Mouse (Mus musculus) heart, embryonic 16.5 days (tissue): ENCODE data around the gene Iqsec3. TPM values are rescaled to one million over a fixed set of nuclear protein-coding genes. Genes with fewer than 3 reads are reported as not detected.

Source experiments
- ATAC-seq: fragments of 200-750 bp; cut with Nextera tagmentation; replicated peaks from 2 replicates; pipeline ENCODE4 v1.8.0; 2017; ENCODE audit warnings: moderate number of reproducible peaks; ENCODE audit not compliant: insufficient read depth, low FRiP score; ENCODE audit errors: extremely low read depth
- H3K27ac ChIP-seq: fragments of 300-500 bp; sonication (generic); 2 replicates; pipeline ENCODE4 v1.5.1; 2014; ENCODE audit warnings: mild to moderate bottlenecking, low read length, control low read depth, moderate library complexity
- H3K27me3 ChIP-seq: fragments of 300-500 bp; sonication (generic); 2 replicates; pipeline ENCODE4 v1.6.1; 2014; ENCODE audit warnings: low read length, mixed read lengths; ENCODE audit not compliant: control insufficient read depth, insufficient read depth
- H3K36me3 ChIP-seq: fragments of 300-500 bp; sonication (generic); 2 replicates; pipeline ENCODE4 v1.6.1; 2014; ENCODE audit not compliant: control insufficient read depth, insufficient read depth
- H3K4me1 ChIP-seq: fragments of 300-500 bp; sonication (generic); 2 replicates; pipeline ENCODE4 v1.6.1; 2014; ENCODE audit warnings: low read length, mixed read lengths; ENCODE audit not compliant: control insufficient read depth, insufficient read depth
- H3K4me2 ChIP-seq: fragments of 300-500 bp; sonication (generic); 2 replicates; pipeline ENCODE4 v1.6.1; 2014; ENCODE audit warnings: low read depth, mild to moderate bottlenecking, control low read depth, low read length
- H3K4me3 ChIP-seq: fragments of 300-500 bp; sonication (generic); 2 replicates; pipeline ENCODE4 v1.5.1; 2014; ENCODE audit warnings: mild to moderate bottlenecking, control low read depth, low read length
- H3K9ac ChIP-seq: fragments of 300-500 bp; sonication (generic); 2 replicates; pipeline ENCODE4 v1.6.1; 2014; ENCODE audit warnings: low read length, control low read depth
- H3K9me3 ChIP-seq: fragments of 300-500 bp; sonication (generic); replicated peaks from 2 replicates; pipeline ENCODE4 v1.6.1; 2016; ENCODE audit warnings: low read length; ENCODE audit not compliant: control insufficient read depth
- WGBS: fragments of 180-500 bp; shearing (Covaris S2); extraction: QIAGEN DNeasy Blood & Tissue Kit; methylation state at CpG from one replicate; pipeline ENCODE4 v1.1.7; 2014; 5-methylcytosine and 5-hydroxymethylcytosine counted together
- polyA plus RNA-seq: library from polyadenylated mRNA; unstranded; fragments of >200 nt; fragmentation: Nextera tagmentation; extraction: Ambion mirVana; gene quantifications from 2 replicates; pipeline ENCODE4 v1.2.1, GENCODE M21; 2015

The Iqsec3 gene
- polyA plus RNA-seq, 1 experiment from 2014 or later: not detected

DNA sequence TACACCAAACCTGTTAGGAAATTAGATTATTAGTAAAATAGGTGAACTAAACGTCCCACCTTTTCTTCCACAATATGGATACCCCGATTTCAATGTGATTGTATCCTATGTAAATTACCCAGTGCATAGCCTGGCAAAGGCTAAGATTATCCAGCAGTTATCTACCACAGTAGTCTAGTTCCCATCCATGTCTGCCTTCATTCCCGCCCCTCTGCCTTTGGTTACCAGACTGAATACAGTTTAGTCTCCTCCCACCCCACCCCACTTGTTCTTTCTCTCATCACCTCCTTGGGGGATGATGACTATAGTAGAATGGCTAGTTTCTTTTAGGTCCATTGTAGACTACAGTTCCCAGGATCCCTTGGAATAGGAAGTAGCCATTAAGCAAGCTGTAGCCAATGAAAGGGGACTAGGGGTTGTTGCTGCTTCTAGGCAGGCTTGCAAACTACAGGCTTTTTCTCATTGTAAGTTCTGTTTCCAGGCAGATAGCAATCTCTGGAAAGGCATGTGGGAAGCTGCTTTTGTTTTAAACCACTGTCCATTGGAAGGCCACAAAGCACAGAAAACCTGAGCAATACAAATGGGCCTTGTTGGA lies 27.7 kb upstream of the Iqsec3 start:
- Histone ChIP-seq H3K9ac (no peak overlapping the region), H3K27ac (no peak overlapping the region), H3K9me3 (no peaks in the 10 kb centered on the region), H3K36me3 (no peaks in the 10 kb centered on the region), H3K4me1 (no peaks in the 10 kb centered on the region), H3K27me3 (no peaks in the 10 kb centered on the region), H3K4me2 (no peak overlapping the region), H3K4me3 (no peak overlapping the region)
- 56% methylated on average over 3 of the region's 3 CpGs for WGBS
- ATAC-seq: no peak

DNA sequence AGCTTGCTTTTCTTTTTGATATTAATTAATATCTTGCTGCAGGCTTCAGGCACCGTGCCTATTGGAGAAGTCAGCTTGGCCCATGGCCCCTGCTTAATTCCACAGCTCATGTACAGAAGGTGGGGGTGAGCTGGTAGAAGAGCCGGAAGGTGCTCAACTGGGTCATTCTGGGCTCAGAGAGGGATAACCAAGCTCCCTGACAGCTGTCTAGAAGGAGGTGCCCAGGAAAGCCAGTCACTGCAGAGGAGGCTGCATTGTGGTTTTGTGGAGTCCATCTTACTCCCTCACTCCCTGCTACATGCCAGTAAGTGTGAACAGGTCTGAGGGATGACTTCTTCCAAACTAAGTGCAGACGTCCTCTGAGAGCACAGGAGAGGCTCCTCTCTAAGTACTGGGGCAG lies 26.4 kb upstream of the Iqsec3 start:
- H3K4me1 ChIP-seq: no peaks in the 10 kb centered on the region
- WGBS: 66% methylated on average over 3 of the region's 3 CpGs
- no peak overlapping the region for H3K9ac ChIP-seq
- H3K4me2 ChIP-seq: no peak overlapping the region
- H3K27ac ChIP-seq: no peak overlapping the region
- H3K36me3 ChIP-seq: no peaks in the 10 kb centered on the region
- H3K9me3 ChIP-seq: no peaks in the 10 kb centered on the region
- H3K27me3 ChIP-seq: no peaks in the 10 kb centered on the region
- ATAC-seq: no peak
- H3K4me3 ChIP-seq: no peak overlapping the region

DNA sequence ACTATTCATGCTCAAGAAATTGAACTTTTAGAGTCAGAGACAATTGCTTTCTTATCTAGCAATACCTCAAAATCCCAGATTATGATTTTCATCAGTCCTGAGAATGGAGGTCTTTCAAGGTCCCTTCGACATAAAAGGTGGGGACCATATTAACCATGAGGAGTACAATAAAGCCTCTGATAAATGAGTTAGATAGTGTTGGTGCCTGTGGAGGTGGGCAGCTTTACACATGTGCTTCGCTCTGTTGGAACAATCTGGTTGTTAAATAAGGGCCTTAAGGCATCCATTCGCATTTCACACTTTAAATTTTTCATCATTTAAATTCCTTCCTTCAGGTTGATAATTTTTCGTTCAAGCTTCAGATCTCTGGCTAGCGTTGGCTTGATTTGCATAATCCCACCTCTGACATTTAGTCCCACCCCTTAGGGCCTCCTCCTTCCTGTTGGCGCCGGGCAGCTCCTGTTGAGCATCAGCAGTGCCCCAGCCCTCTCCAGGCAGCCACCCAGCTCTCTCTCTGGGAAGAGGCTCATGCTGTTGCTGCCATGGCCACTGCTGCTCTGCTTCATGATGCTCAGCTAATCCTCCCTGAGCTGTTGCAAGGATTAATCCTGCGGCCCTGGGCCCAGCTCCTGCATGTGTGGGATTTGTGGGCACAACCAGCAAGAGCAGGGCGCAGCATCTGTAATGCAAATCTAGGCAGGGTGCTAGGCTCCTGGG lies 25.5 kb upstream of the Iqsec3 start:
- no peak overlapping the region for H3K9ac ChIP-seq

DNA sequence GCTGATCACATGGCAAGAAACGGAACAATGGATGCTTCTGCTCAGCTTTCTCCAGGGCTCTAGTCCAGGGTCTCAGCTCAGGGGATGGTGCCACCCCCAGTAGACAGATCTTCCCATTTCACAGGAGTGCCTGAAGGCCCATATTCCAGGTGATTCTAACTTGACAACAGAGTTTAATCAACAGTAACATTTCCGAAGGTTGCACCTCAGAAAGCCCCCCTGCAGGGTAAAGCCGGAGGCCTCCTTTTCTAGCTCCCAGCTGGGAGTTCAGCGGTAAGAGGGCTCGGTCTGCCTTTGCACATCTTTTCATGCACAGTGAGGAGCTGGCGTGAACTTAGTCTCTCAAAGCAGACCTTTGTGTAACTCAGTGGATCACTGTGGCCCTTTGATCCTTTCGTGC lies 22.1 kb upstream of the Iqsec3 start:
- H3K9me3 ChIP-seq: no peaks in the 10 kb centered on the region
- H3K9ac ChIP-seq: no peak overlapping the region
- whole genome bisulfite sequencing: 60% methylated on average over 7 of the region's 7 CpGs
- no peak for ATAC-seq
- H3K4me3 ChIP-seq: no peak overlapping the region
- no peaks in the 10 kb centered on the region for H3K36me3 ChIP-seq
- H3K4me2 ChIP-seq: no peak overlapping the region
- H3K27me3 ChIP-seq: no peaks in the 10 kb centered on the region
- H3K27ac ChIP-seq: no peak overlapping the region
- no peaks in the 10 kb centered on the region for H3K4me1 ChIP-seq

More for the DNA sequence above, 25.5 kb upstream of the Iqsec3 start:
- no peak for ATAC-seq
- Histone ChIP-seq H3K27ac (no peak overlapping the region), H3K9me3 (no peaks in the 10 kb centered on the region), H3K27me3 (no peaks in the 10 kb centered on the region), H3K36me3 (no peaks in the 10 kb centered on the region), H3K4me2 (no peak overlapping the region), H3K4me3 (no peak overlapping the region), H3K4me1 (no peaks in the 10 kb centered on the region)
- WGBS: 24% methylated on average over 9 of the region's 9 CpGs

DNA sequence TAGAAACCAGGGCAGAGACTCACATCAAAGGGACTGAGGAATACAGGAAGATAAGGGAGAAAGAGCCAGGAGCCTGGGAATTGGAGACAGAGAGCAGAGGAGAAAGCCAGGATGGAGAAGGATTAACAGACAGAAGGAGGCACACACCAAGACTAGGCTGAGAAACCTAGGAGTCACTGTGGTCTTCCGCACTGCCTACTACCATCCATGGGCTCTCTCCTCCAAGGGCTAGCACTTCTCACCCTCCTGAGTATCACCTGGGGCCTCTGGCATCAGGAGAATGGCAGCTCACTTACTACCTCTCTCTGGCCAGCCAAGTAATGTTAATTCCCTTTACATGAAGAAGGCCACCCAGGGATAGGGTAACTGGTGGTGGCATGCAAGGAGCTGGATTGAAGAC lies 21.5 kb upstream of the Iqsec3 start:
- no peak overlapping the region for H3K27ac ChIP-seq
- no peaks in the 10 kb centered on the region for H3K27me3 ChIP-seq
- H3K36me3 ChIP-seq: no peaks in the 10 kb centered on the region
- no peak for ATAC-seq
- H3K4me1 ChIP-seq: no peaks in the 10 kb centered on the region
- H3K4me3 ChIP-seq: no peak overlapping the region
- no peak overlapping the region for H3K4me2 ChIP-seq
- H3K9me3 ChIP-seq: no peaks in the 10 kb centered on the region
- 83% methylated on average over 1 of the region's 1 CpGs for WGBS
- no peak overlapping the region for H3K9ac ChIP-seq

DNA sequence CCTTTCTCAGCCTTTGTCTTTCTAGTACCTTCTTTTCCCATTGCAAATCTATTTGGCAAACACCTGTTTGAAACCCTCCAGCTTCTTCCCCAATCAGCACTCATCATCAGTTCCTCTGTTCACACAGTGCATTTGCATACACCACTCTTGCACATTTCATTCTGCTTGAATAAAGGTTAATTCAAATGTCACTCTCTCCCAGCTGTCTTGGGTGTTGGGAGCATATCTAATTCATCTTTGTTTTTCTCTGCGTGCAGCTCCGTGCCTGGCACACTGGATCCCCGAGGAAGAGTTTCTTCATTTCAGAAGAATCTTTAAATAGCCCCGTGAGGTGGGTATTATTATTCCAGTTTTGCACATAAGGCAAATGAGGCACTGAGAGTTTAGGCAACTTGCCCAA lies 20.8 kb upstream of the Iqsec3 start:
- no peak for ATAC-seq
- H3K27ac ChIP-seq: no peak overlapping the region
- no peaks in the 10 kb centered on the region for H3K4me1 ChIP-seq
- H3K4me2 ChIP-seq: no peak overlapping the region
- H3K9ac ChIP-seq: no peak overlapping the region
- no peak overlapping the region for H3K4me3 ChIP-seq
- no peaks in the 10 kb centered on the region for H3K9me3 ChIP-seq
- 70% methylated on average over 4 of the region's 4 CpGs for WGBS
- H3K27me3 ChIP-seq: no peaks in the 10 kb centered on the region
- no peaks in the 10 kb centered on the region for H3K36me3 ChIP-seq

DNA sequence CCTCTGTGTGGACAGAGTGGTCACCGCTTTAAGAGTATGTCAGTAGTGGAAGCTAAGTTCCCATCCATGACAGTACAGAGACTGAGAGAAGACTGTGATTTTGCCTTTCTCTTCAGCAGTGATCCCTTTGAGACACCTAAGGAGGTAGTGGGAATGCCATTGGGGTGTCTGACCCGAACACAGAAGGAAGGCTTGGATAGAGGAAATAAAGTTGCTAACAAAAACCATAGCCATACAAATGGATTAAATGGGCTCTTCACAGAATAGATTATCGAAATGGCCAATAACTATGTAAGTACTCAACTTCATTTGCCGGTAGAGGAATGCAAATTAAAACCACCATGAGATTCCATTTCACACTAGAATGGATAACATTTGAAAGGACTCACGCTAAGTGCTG lies 17.9 kb upstream of the Iqsec3 start:
- Histone ChIP-seq H3K36me3 (no peaks in the 10 kb centered on the region), H3K9me3 (no peaks in the 10 kb centered on the region), H3K27ac (no peak overlapping the region), H3K27me3 (no peaks in the 10 kb centered on the region), H3K9ac (no peak overlapping the region), H3K4me1 (no peaks in the 10 kb centered on the region), H3K4me2 (no peak overlapping the region), H3K4me3 (no peak overlapping the region)
- ATAC-seq: no peak
- 80% methylated on average over 5 of the region's 5 CpGs for WGBS

DNA sequence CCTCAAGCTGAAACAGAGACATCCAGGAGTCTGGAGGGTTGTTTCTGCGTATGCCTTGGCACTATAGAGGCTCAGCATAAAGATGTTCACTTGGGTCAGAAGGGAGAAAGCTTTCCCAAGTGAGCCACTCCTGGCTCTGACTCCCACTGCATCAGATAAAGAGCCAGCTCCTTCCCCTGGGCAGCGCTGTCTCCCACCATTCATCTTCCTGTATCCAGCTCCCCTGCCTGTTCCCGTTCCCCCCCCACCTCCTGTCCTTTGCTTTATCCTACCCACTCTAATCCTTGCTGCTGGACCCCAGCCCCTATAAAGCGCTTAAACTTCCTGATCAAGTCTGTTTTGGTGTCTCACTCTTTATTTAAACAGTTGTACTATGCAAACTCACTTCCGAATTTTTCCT lies 1.2 kb downstream of the Iqsec3 start:
- Histone ChIP-seq H3K4me2 (no peak overlapping the region), H3K9me3 (no peaks in the 10 kb centered on the region), H3K4me1 (peaks cover 3% of the 10 kb centered on the region; the same call in 1 of the 2 replicates), H3K27me3 (peaks cover 37% of the 10 kb centered on the region), H3K36me3 (no peaks in the 10 kb centered on the region), H3K4me3 (no peak overlapping the region), H3K27ac (no peak overlapping the region), H3K9ac (no peak overlapping the region)
- no peak for ATAC-seq
- 41% methylated on average over 5 of the region's 5 CpGs for whole genome bisulfite sequencing

DNA sequence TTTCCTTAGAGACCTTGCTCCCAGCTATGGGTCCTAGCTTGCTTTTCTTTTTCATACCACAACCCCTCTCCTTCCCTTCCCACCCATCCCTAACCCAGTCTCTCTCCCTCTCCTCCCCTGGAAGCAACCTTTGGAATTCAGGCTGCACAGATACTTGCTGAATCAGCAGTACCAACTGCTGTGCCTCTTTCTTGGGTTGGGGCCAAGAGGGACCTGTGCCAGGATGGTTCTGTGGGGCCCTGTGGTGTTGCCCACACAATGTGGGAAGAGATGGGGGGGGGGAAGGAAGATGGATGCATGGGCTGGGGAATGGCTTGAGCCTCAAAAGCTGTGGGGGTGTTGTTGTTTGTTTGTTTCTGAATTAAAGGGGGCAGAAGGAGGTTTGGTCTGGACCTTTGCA lies 5.2 kb downstream of the Iqsec3 start:
- H3K27me3 ChIP-seq: peaks cover 21% of the 10 kb centered on the region
- no peaks in the 10 kb centered on the region for H3K4me1 ChIP-seq
- H3K4me2 ChIP-seq: no peak overlapping the region
- no peaks in the 10 kb centered on the region for H3K36me3 ChIP-seq
- H3K4me3 ChIP-seq: no peak overlapping the region
- no peak overlapping the region for H3K27ac ChIP-seq
- no peak for ATAC-seq
- no peaks in the 10 kb centered on the region for H3K9me3 ChIP-seq
- H3K9ac ChIP-seq: no peak overlapping the region
